Mouse (Mus musculus): ENCODE data around the gene Rasl11a.

GRCm38 (mm10) chr5:146882261-146882660 lies 37.4 kb downstream of the Rasl11a start:
- no peak for TF ChIP-seq CTCF (IDR thresholded peaks at IDR 0.05; ENCODE audit: low read depth)
- no peak for TF ChIP-seq EP300 (IDR thresholded peaks at IDR 0.05; ENCODE audit: low read depth)

All from heart, postnatal 0 days (tissue).